Mouse (Mus musculus): ENCODE data around the gene Mfge8.

Mfge8 gene

GRCm38 (mm10) chr7:79148711-79149266, at the start of gene Mfge8:
TSS of gene Mfge8 (minus strand) at chr7:79149060.
- in situ Hi-C loops (cut with MboI) = no loop called here

GRCm38 (mm10) chr7:79194560-79195413, 45.9 kb upstream of the Mfge8 start:
- in situ Hi-C loops (cut with MboI) = no loop called here

DNA sequence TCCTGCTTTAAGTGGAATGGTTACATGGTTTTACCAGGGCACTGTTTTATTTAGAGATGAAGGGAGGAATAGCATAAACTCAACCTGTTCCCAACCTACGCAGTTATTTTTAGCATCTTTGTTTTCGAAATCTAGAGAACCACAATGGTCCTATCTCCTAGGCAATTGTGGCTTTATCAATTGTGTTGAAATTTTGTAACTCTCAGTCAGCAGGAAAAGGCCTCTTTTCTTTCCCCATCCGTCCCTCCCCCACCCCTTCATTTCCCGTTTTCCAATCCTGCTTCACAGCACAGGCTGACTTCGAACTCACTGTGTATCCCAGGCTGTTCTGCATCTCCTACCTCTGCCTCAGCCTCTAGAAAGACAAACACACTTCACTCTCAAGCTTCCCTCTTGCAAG, 45.1 kb upstream of the Mfge8 start:
- in situ Hi-C loops (cut with MboI) = no loop called here

- in situ Hi-C loops (cut with MboI) = no loop called here
Measured at GRCm38 (mm10) chr7:79191501-79191900, 42.6 kb upstream of the Mfge8 start.

- in situ Hi-C loops (cut with MboI) = no loop called here
Measured at GRCm38 (mm10) chr7:79190592-79190991, 41.7 kb upstream of the Mfge8 start.

GRCm38 (mm10) chr7:79189211-79189610, 40.4 kb upstream of the Mfge8 start:
- in situ Hi-C loops (cut with MboI) = no loop called here

DNA sequence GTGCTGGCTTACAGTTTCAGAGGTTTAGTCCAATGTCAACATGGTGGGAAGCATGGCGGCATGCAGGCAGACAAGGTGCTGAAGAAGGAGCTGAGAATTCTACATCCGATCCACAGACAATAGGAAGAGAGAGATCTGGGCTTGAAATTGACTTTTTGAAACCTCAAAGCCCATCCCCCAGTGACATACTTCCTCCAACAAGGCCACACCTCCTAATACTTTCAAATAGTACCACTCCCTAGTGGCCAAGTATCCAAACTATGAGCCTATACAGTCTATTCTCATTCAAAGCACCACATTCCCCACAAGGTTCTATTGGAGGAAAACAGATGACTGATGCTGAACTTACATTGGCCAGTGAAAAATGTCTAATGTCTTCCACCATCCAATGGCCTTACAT, 38.7 kb upstream of the Mfge8 start:
- in situ Hi-C loops (cut with MboI) = no loop called here

GRCm38 (mm10) chr7:79183417-79183816, 34.6 kb upstream of the Mfge8 start:
- in situ Hi-C loops (cut with MboI) = no loop called here

DNA sequence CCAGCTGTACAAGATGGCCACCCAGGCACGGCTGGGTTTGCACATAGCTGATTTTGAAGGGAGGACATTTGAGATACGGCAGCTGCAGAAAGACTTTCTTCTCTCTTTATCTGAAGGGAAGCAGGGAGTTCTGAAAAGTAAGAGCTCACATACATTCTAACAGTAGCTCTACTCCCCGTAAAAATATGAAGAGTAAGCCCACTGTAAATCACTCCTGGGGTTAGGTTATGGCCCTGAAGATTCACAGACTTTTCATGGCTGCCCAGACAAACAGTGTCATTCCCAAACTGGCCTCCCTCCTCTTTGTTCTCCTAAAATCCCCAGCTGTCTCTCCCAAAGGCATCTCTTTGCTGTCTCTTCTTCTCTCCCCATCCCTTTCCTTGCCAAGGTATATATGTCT, 24.9 kb upstream of the Mfge8 start:
- in situ Hi-C loops (cut with MboI) = no loop called here

GRCm38 (mm10) chr7:79171782-79172181, 22.9 kb upstream of the Mfge8 start:
- in situ Hi-C loops (cut with MboI) = no loop called here

- in situ Hi-C loops (cut with MboI) = no loop called here
Measured at GRCm38 (mm10) chr7:79167006-79167562, 18.2 kb upstream of the Mfge8 start.

DNA sequence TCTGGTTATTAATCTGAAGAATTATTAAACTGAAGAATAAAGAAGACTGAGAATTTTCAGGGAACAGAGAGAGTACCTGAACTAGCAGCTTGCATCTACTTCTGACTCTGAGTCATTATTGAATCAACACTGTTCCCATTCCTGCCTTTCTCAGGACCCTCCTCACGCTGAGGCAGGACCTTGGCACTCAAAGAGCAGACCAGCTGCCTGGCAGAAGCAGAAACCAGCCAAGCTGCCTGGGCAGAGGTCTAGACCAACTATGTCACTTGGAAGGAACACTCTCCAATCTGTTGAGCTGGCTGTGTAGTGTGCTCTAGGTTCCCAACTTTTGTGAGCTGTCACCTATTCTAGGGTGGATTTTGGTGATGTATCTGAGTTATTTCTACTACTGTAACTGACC, 10.5 kb upstream of the Mfge8 start:
- in situ Hi-C loops (cut with MboI) = no loop called here

DNA sequence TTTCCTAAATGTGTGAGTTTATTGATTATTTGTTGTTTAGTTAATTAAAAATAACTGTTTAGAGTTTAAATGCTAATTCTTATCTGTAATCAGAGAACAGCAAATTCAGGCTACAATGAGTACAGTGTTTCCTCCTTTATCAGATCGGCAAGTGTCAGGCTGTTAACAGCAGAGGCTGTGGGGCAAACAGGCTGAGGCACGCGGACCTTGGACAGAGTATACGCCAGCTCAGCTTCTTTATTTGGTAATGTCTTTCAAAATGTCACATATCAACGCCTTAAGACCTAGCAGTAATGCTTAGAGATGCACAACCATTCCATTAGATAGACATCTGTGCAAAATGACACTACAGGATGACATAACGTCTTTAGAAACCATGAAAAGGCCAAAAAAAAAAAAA, 662 bp upstream of the Mfge8 start:
- in situ Hi-C loops (cut with MboI) = no loop called here

DNA sequence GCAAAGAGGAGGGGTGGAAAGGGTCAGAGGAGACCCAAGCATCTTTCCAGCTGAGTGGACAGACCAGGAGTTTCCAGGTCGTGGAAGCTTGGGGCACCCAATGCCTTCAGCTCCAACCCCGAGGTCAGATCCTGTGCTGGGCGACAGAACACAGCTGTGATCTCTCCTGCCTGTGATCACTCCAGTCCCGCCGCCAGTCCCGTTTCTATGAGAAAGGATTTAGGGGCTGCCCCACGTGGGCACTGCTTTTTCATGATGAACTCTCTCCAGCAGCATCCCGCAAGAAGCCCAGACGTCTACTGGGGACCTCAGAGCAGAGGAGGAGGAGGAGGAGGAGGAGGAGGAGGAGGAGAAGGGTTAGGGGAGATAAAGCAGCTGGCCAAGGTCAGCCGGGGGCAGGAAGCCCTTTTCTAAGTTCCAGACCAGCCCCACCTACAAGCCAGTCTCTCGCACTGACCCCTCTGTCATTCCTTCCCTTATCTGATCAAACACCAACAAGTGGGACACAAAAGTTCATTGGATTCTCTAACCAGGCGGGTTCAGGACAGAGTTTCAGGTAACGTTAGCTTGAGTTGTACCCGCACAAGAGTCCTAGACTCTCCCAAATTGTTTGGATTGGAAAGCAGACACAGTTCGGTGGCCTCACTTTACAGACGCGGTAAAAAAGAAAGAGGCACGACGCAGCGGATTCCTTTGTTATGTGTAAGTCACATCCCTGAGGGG, 768 bp downstream of the Mfge8 start:
- in situ Hi-C loops (cut with MboI) = no loop called here

GRCm38 (mm10) chr7:79147011-79147837, 1.6 kb downstream of the Mfge8 start:
- in situ Hi-C loops (cut with MboI) = no loop called here

DNA sequence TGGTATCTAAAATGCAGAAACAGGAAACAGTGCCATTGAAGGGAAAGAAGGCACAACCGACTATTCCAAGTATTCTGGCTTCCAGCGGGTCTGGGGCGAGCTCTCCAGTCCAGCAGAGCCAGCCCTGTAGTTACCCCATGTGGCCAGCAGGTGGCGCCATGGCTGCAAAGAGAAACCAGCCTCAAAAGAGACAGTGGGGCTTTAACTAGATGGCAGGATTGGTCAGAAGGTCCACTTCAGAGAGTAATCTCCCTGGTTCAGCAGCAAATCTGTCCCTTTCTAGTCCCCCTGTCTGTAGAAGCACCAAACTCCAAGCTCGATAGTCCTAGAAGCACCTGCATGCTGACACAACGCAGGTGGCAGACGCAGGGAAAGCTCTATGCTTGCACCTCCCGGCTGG, 8.0 kb downstream of the Mfge8 start:
- in situ Hi-C loops (cut with MboI) = no loop called here

GRCm38 (mm10) chr7:79139891-79140591, 8.8 kb downstream of the Mfge8 start:
- in situ Hi-C loops (cut with MboI) = no loop called here

DNA sequence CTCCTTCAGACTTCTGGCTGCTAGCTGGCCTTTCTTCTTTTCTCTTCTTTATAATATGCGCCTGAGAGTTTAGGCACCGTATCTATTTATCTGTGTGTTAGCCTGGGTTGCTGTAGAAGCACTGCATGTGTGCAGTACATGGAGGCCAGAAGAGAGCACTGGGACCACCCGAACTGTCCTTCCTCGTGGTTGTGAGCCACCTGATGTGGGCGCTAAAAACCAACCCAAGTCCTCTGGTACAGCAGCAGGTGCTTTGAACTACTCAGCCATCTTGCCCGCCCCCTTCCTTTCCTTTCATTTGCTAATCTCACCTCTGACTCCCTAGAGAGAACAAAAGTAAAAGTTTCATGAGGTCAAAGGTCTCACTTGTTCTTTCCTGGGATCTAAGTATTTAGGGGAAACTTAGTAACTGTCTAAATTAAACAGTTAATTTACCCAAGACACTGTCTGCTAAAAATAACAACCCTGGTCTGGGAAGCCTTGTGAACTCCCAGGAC, 9.5 kb downstream of the Mfge8 start:
- in situ Hi-C loops (cut with MboI) = no loop called here

DNA sequence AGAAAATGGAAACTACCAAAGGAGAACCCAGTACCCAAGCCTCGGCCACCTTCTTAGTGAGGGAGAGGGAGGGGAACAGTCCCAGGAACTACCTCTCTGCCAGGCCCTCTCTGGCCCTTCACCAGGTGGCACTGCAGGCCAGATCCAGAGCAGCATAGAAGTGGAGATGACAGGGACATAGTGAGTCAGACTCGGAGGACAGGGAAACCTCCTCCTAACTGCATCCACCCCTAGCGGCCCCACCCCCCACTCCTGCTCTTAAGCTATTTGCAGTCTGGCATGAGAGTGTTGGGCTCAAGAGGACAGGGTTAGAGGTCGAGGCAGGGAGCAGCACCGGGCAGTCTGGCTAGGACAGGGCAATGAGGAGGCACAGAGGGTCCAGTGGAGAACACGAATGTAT, 15.5 kb downstream of the Mfge8 start:
- in situ Hi-C loops (cut with MboI) = no loop called here

DNA sequence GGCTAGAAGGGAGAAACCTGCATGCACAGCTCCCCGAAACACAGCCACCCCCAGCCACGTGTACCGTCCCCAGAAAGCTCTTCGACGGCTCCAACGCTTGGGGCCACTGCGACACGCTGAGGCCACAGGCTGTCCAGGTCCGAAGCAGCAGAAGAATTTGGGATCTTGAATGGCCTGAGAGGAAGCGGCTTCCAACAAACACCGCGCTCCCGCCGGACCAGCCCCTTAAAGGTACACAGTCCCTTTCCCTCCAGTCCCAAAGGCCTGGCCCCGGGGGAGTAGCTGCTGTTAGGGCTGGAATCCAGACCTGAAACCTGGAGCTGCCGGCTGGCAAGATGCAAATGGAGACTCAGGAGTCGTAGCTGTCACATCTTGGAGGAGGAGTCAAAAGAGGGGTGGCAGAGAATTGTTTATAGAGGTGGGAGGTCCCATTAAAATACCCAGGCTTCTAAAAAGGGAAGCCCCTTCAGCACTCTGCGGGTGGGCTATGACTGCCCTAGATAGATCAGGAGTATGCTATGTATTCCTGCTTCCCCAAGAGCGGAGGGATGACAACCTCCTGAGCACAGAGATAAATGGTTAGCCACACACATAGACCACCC, 17.9 kb downstream of the Mfge8 start, which contains the start of gene Hapln3:
TSS of gene Hapln3 (minus strand) at position 176 of the 602 bp plus-strand sequence.
- in situ Hi-C loops (cut with MboI) = no loop called here

Data from mature B cell (primary cell).